Mouse (Mus musculus) limb, embryonic 13.5 days (tissue): ENCODE measurements around the gene Pard6a. TPM values are rescaled to one million over a fixed set of nuclear protein-coding genes. Genes with fewer than 3 reads are reported as not detected.

Experiments
- ATAC-seq: fragments of 200-750 bp; cut with Nextera tagmentation; 2 replicates; pipeline ENCODE4 v1.8.0; 2017; ENCODE audit warnings: low read depth, moderate number of reproducible peaks, moderate TSS enrichment; ENCODE audit not compliant: low FRiP score
- H3K27ac ChIP-seq: fragments of 300-500 bp; sonication (generic); 2 replicates; pipeline ENCODE4 v1.5.1; 2015; ENCODE audit warnings: inconsistent platforms, mild to moderate bottlenecking, moderate library complexity
- H3K27me3 ChIP-seq: fragments of 300-500 bp; sonication (generic); 2 replicates; pipeline ENCODE4 v1.6.1; 2015; ENCODE audit warnings: mild to moderate bottlenecking, inconsistent platforms
- H3K36me3 ChIP-seq: fragments of 300-500 bp; sonication (generic); 2 replicates; pipeline ENCODE4 v1.6.1; 2015; ENCODE audit warnings: inconsistent platforms, mild to moderate bottlenecking, moderate library complexity
- H3K4me1 ChIP-seq: fragments of 300-500 bp; sonication (generic); 2 replicates; pipeline ENCODE4 v1.6.1; 2015; ENCODE audit warnings: inconsistent platforms
- H3K4me2 ChIP-seq: fragments of 300-500 bp; sonication (generic); replicated peaks from 2 replicates; pipeline ENCODE4 v1.6.1; 2015; ENCODE audit warnings: inconsistent platforms, mild to moderate bottlenecking, moderate library complexity
- H3K4me3 ChIP-seq: fragments of 300-500 bp; sonication (generic); 2 replicates; pipeline ENCODE4 v1.5.1; 2015; ENCODE audit warnings: moderate library complexity, mild to moderate bottlenecking, inconsistent platforms
- H3K9ac ChIP-seq: fragments of 300-500 bp; sonication (generic); 2 replicates; pipeline ENCODE4 v1.6.1; 2015; ENCODE audit warnings: mild to moderate bottlenecking, inconsistent platforms
- H3K9me3 ChIP-seq: fragments of 300-500 bp; sonication (generic); 2 replicates; pipeline ENCODE4 v1.6.1; 2016; ENCODE audit warnings: inconsistent platforms
- WGBS: fragments of 180-500 bp; shearing (Covaris S2); methylation state at CpG from one replicate; pipeline ENCODE4 v1.1.7; 2015; 5-methylcytosine and 5-hydroxymethylcytosine counted together
- polyA plus RNA-seq: library from polyadenylated mRNA; unstranded; fragments of >200 nt; fragmentation: Nextera tagmentation; extraction: Ambion mirVana; gene quantifications from 2 replicates; pipeline ENCODE4 v1.2.1, GENCODE M21; 2015

Pard6a gene
- polyA plus RNA-seq: 17.7 TPM in 2 replicates

- Histone ChIP-seq H3K36me3 (peaks cover 51% of the 10 kb centered on the region), H3K4me3 (peak within 1 kb of the TSS; percentile 71), H3K9me3 (no peaks in the 10 kb centered on the region), H3K27ac (peak within 1 kb of the TSS; percentile 91), H3K4me1 (peaks cover 19% of the 10 kb centered on the region), H3K27me3 (0 out of 2 replicates have a peak, but pooled peaks cover 4% of the 10 kb centered on the region), H3K4me2 (peak within 1 kb of the TSS; percentile 87), H3K9ac (peak within 1 kb of the TSS; percentile 71)
- WGBS: under 1% methylated on average over 60 of the region's 60 CpGs
- ATAC-seq: peak; percentile 84
These were observed at the start of gene Pard6a, which contains the start of gene Acd for GRCm38 (mm10) chr8:105700966-105701824. Gene Pard6a, plus strand, starts transcription at chr8:105701148. Gene Acd, minus strand, starts transcription at chr8:105701102.

- H3K36me3 ChIP-seq: peaks cover 38% of the 10 kb centered on the region
- H3K9me3 ChIP-seq: no peaks in the 10 kb centered on the region
- no peak overlapping the region for H3K27ac ChIP-seq
- no peaks in the 10 kb centered on the region for H3K27me3 ChIP-seq
- no peaks in the 10 kb centered on the region for H3K4me1 ChIP-seq
- no peak for ATAC-seq
- H3K9ac ChIP-seq: no peak overlapping the region
- no peak overlapping the region for H3K4me2 ChIP-seq
- H3K4me3 ChIP-seq: no peak overlapping the region
These were observed 43.3 kb upstream of the Pard6a start for GRCm38 (mm10) chr8:105657641-105658040.

GRCm38 (mm10) chr8:105661167-105661566 is 39.8 kb upstream of the Pard6a start:
- Histone ChIP-seq H3K27me3 (no peaks in the 10 kb centered on the region), H3K9me3 (no peaks in the 10 kb centered on the region), H3K27ac (no peak overlapping the region), H3K36me3 (peaks cover 39% of the 10 kb centered on the region), H3K4me2 (no peak overlapping the region), H3K9ac (no peak overlapping the region), H3K4me1 (no peaks in the 10 kb centered on the region), H3K4me3 (no peak overlapping the region)
- no peak for ATAC-seq
- 83% methylated on average over 3 of the region's 3 CpGs for WGBS

- H3K27ac ChIP-seq: no peak overlapping the region
- no peak overlapping the region for H3K4me3 ChIP-seq
- no peak overlapping the region for H3K9ac ChIP-seq
- no peaks in the 10 kb centered on the region for H3K4me1 ChIP-seq
- H3K36me3 ChIP-seq: peaks cover 98% of the 10 kb centered on the region
- 94% methylated on average over 1 of the region's 1 CpGs for whole genome bisulfite sequencing
- H3K9me3 ChIP-seq: no peaks in the 10 kb centered on the region
- H3K4me2 ChIP-seq: no peak overlapping the region
- no peak for ATAC-seq
- H3K27me3 ChIP-seq: no peaks in the 10 kb centered on the region
These were observed 23.1 kb upstream of the Pard6a start for GRCm38 (mm10) chr8:105677891-105678290.

- H3K9me3 ChIP-seq: no peaks in the 10 kb centered on the region
- 64% methylated on average over 7 of the region's 7 CpGs for WGBS
- 0 out of 2 replicates have a peak, but pooled peaks cover 7% of the 10 kb centered on the region for H3K27me3 ChIP-seq
- no peak overlapping the region for H3K27ac ChIP-seq
- peaks cover 13% of the 10 kb centered on the region for H3K4me1 ChIP-seq
- no peak overlapping the region; the same call in 1 of the 2 replicates for H3K4me2 ChIP-seq
- ATAC-seq: no peak
- H3K9ac ChIP-seq: no peak overlapping the region
- no peak overlapping the region for H3K4me3 ChIP-seq
- H3K36me3 ChIP-seq: peaks cover 43% of the 10 kb centered on the region
These were observed 15.6 kb upstream of the Pard6a start for GRCm38 (mm10) chr8:105685325-105685724.

GRCm38 (mm10) chr8:105685796-105686308 is 15.1 kb upstream of the Pard6a start, which contains the start of gene Carmil2:
Gene Carmil2, plus strand, starts transcription at chr8:105686274.
- H3K4me2 ChIP-seq: peak within 1 kb of the TSS; percentile 55
- 0 out of 2 replicates have a peak, but pooled peaks cover 7% of the 10 kb centered on the region for H3K27me3 ChIP-seq
- peak; percentile 26; the same call in 1 of the 2 replicates for ATAC-seq
- peaks cover 37% of the 10 kb centered on the region for H3K36me3 ChIP-seq
- H3K27ac ChIP-seq: no peak within 1 kb of the TSS
- H3K4me3 ChIP-seq: peak within 1 kb of the TSS; percentile 22
- H3K4me1 ChIP-seq: peaks cover 13% of the 10 kb centered on the region
- peak within 1 kb of the TSS; percentile 54 for H3K9ac ChIP-seq
- no peaks in the 10 kb centered on the region for H3K9me3 ChIP-seq
- WGBS: 6% methylated on average over 24 of the region's 26 CpGs

- ATAC-seq: no peak
- 64% methylated on average over 6 of the region's 6 CpGs for WGBS
- Histone ChIP-seq H3K9me3 (no peaks in the 10 kb centered on the region), H3K4me2 (peak overlapping the region; percentile 55; the same call in 1 of the 2 replicates), H3K4me3 (no peak overlapping the region), H3K27ac (no peak overlapping the region), H3K4me1 (peaks cover 13% of the 10 kb centered on the region), H3K9ac (no peak overlapping the region), H3K36me3 (peaks cover 30% of the 10 kb centered on the region), H3K27me3 (0 out of 2 replicates have a peak, but pooled peaks cover 7% of the 10 kb centered on the region)
These were observed 14.4 kb upstream of the Pard6a start for GRCm38 (mm10) chr8:105686551-105686950.

- H3K4me3 ChIP-seq: no peak overlapping the region
- H3K36me3 ChIP-seq: peaks cover 21% of the 10 kb centered on the region
- 0 out of 2 replicates have a peak, but pooled peaks cover 7% of the 10 kb centered on the region for H3K27me3 ChIP-seq
- H3K4me2 ChIP-seq: no peak overlapping the region
- 71% methylated on average over 8 of the region's 8 CpGs for WGBS
- no peak overlapping the region for H3K9ac ChIP-seq
- no peak for ATAC-seq
- H3K27ac ChIP-seq: no peak overlapping the region
- peaks cover 13% of the 10 kb centered on the region for H3K4me1 ChIP-seq
- H3K9me3 ChIP-seq: no peaks in the 10 kb centered on the region
These were observed 13.4 kb upstream of the Pard6a start for GRCm38 (mm10) chr8:105687512-105687911.

GRCm38 (mm10) chr8:105688242-105688752 is 12.7 kb upstream of the Pard6a start:
- no peak overlapping the region for H3K4me3 ChIP-seq
- H3K4me2 ChIP-seq: no peak overlapping the region
- ATAC-seq: no peak
- H3K9ac ChIP-seq: no peak overlapping the region
- H3K27ac ChIP-seq: no peak overlapping the region
- WGBS: 67% methylated on average over 14 of the region's 14 CpGs
- peaks cover 8% of the 10 kb centered on the region; the same call in 1 of the 2 replicates for H3K27me3 ChIP-seq
- peaks cover 6% of the 10 kb centered on the region; the same call in 1 of the 2 replicates for H3K9me3 ChIP-seq
- peaks cover 17% of the 10 kb centered on the region for H3K36me3 ChIP-seq
- H3K4me1 ChIP-seq: peaks cover 13% of the 10 kb centered on the region

- H3K4me3 ChIP-seq: no peak overlapping the region
- peaks cover 6% of the 10 kb centered on the region; the same call in 1 of the 2 replicates for H3K36me3 ChIP-seq
- H3K9ac ChIP-seq: no peak overlapping the region
- no peak overlapping the region for H3K27ac ChIP-seq
- WGBS: 54% methylated on average over 35 of the region's 35 CpGs
- H3K9me3 ChIP-seq: peaks cover 6% of the 10 kb centered on the region; the same call in 1 of the 2 replicates
- peaks cover 20% of the 10 kb centered on the region for H3K4me1 ChIP-seq
- no peak overlapping the region for H3K4me2 ChIP-seq
- H3K27me3 ChIP-seq: peaks cover 16% of the 10 kb centered on the region
- ATAC-seq: no peak
These were observed 11.5 kb upstream of the Pard6a start for GRCm38 (mm10) chr8:105689256-105689982.

GRCm38 (mm10) chr8:105689983-105690360 is 11.0 kb upstream of the Pard6a start:
- Histone ChIP-seq H3K4me2 (no peak overlapping the region), H3K27me3 (peaks cover 22% of the 10 kb centered on the region), H3K9ac (no peak overlapping the region), H3K4me1 (peaks cover 21% of the 10 kb centered on the region), H3K9me3 (peaks cover 6% of the 10 kb centered on the region; the same call in 1 of the 2 replicates), H3K4me3 (no peak overlapping the region), H3K27ac (no peak overlapping the region), H3K36me3 (peaks cover 3% of the 10 kb centered on the region; the same call in 1 of the 2 replicates)
- WGBS: 87% methylated on average over 9 of the region's 9 CpGs
- ATAC-seq: no peak
